Mouse (Mus musculus): ENCODE data around the gene Cuedc1.

DNA sequence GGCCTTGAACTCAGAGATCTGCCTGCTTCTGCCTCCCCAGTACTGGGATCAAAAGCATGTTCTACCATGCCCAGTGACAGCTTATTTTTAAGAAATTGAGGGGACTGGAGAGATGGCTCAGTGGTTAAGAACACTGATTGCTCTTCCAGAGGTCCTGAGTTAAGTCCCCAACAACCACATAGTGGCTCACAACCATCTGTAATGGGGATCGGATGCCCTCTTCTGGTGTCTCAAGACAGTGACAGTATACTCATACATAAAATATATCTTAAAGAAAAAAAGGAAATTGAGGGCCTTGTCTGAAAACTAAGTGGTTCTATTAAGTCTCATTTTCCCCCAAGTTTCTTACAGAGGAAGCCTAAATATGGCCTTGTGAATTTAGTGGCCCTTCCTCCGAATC, 40.1 kb upstream of the Cuedc1 start:
- TF ChIP-seq GATA1 (IDR thresholded peaks at IDR 0.05; ENCODE audit: borderline replicate concordance, low read length): no peak
- no peak for TF ChIP-seq FLI1 (IDR thresholded peaks at IDR 0.05; ENCODE audit: low read length)
